Mouse (Mus musculus) bone marrow, adult 2 months (tissue): ENCODE data around the gene Mrfap1.
A peak's percentile ranks its signal among the peaks of the same experiment; 100 is the strongest.

Source experiments
- CTCF ChIP-seq: fragments of 200-500 bp; IDR thresholded peaks from 2 replicates; pipeline ENCODE4 v1.5.1; 2011; ENCODE audit warnings: low read length, control low read depth; ENCODE audit not compliant: control insufficient read depth, insufficient read depth
- POLR2A ChIP-seq: fragments of 200-500 bp; IDR thresholded peaks from 2 replicates; pipeline ENCODE4 v1.6.1; 2011; ENCODE audit warnings: low read depth, mild to moderate bottlenecking, control low read depth, low read length, borderline replicate concordance; ENCODE audit not compliant: control insufficient read depth

GRCm38 (mm10) chr5:36829913-36830879 lies 33.6 kb upstream of the Mrfap1 start, which contains the start of gene Man2b2:
- peak; percentile 77; the same call in 1 of the 2 replicates for TF ChIP-seq POLR2A
- peak; percentile 94 for TF ChIP-seq CTCF
